Mouse (Mus musculus): ENCODE measurements around the gene Usp12.

Gene Usp12

GRCm38 (mm10) chr5:146794084-146794852 lies 538 bp downstream of the Usp12 start:
- peak; percentile 55 for DNase-seq

GRCm38 (mm10) chr5:146793630-146794083 lies 1.1 kb downstream of the Usp12 start:
- DNase-seq, result no peak

GRCm38 (mm10) chr5:146792140-146792791 lies 2.5 kb downstream of the Usp12 start:
- no peak for DNase-seq

DNA sequence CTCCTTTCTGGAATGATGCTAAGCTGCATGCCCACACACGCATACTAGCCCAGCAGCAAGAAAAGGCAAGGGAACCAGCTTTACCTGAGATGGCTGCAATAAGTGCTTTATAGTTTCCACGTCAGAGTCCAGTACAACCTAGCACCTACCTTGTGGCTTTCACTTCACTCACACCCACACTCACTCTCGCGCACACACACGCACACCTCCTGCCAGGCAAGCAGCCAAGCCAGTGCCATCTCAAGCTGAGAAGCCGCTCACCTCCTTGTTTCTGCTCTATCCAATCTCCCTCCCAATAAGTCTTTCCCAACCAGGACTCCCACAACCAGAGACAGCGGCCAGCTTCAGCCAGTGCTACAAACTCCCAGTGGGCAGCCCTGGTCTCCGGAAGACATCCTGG lies 3.9 kb downstream of the Usp12 start:
- DNase-seq, result no peak

- no peak for DNase-seq
Measured at GRCm38 (mm10) chr5:146789413-146789812, 5.4 kb downstream of the Usp12 start.

DNA sequence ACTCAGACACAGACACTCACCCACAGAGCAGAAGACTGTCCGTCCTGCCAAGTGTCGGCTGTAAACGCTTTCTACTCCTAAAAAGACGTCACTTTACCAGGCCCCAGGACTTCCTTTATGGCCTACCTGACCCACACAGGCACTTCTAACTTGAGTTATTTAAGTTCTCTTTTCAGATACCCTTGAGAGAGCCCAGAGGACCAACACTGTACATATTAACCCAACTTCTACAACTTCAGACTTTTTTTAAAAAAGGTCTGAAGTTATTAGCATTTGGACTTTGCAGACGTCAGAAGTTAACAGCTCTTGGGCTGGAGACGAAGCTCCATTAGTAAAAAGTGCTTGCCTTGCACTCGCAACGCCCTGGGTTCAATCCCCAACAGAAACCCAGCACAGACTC lies 8.7 kb downstream of the Usp12 start:
- no peak for DNase-seq

DNA sequence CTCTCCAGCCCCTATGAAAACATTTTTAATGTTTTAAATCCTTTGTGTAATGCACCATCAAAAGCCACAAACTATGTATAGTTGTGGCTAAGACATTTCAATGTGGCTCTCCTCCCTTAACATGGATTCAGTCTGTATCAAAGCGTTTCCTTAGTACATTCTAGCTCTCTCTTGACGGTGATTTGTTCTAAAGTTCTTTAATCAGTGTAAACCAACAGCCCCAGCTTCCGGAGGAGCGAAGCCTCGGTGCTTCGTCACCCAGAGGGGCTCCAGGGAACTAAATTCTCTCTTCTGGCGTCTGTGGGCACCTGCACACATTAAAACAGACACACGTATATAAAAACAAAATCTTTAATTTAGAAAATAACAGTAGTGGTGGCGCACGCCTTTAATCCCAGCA lies 10.9 kb downstream of the Usp12 start:
- no peak for DNase-seq

DNA sequence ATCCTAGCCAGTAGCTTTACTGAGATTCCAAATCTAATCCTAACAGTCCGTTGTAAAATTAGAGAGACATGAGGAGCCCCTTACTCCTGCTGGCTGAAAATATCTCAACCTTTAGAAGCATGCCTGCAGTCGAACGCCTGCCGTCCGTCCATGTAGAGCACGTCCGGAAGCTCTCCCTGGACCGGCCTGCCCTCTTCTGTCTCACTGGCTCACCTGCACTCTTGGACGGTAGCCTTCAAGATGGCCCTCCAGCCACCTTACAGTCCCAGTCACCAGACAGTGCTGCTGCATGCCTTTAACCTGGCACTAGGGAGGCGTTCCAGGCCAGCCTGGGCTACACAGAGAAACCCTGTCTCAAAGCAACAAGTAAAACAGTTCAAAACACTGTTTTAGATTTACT lies 11.5 kb downstream of the Usp12 start:
- DNase-seq, result no peak

DNA sequence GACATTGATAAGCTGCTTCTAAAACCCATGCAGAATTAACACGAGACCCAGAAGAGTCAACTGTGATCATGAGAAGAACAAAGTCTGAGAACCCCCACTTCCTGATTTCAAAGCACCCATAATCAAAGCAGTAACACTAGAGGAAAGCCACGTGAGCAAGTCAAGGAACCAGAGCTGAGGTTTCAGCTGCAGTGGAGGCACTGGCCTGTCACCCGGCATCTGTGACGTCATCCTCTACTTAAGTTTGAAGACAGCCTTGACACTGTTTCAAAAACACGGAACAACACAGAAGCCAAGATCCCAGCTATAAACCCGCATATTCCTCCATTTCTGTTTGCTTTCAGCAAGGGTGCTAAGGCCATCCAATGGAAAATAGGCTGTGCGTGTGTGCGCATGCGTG lies 13.1 kb downstream of the Usp12 start:
- DNase-seq, result peak; percentile 28

DNA sequence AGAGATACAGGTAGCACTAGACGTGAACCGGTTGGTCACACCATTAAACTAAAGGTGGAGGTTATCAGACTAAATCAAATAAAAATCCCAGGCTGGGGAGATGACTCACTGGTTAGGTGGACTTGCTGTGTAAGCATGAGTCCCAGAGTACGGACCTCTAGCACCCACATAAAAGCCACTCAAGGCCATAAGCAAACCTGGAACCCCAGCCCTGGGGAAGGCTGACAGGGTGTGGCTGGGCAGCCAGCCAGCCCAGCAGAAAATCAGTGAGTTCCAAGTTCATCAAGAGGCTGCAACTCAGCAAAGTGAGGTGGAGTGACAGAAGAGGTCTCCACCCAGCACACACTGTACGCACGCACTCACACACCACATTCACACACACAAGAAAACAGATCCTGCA lies 14.9 kb downstream of the Usp12 start:
- DNase-seq, result peak; percentile 40

DNA sequence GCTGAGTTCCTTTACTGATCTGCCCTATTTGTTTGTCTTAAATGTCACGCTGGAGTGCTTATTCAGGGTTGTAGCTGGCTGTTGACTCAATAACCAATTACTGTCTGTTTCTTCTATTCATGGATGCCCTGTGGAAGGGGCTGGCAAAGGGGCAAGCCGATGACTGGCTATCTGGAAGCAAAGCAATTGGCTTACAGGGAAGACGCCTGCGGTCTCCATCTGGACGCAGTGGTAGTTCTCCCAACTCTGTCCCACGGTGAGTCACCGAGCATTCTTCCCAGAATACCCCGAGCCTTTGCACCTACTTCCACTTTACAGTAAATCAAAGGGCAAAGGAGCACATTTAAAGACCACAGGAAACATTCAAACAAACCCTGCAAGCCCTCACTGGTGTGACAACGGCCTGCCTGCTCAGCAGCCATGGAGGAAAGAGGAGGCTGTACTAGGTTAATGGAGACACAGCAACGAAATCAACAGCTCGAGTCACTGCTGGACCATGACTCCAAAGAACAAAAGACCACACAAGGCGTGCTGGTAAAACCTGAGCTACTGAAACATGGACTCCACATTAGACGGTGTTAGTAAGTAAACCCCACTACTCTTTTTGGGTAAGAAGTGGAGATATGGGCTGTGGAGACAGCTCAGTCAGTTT lies 17.7 kb downstream of the Usp12 start:
- DNase-seq, result no peak

DNA sequence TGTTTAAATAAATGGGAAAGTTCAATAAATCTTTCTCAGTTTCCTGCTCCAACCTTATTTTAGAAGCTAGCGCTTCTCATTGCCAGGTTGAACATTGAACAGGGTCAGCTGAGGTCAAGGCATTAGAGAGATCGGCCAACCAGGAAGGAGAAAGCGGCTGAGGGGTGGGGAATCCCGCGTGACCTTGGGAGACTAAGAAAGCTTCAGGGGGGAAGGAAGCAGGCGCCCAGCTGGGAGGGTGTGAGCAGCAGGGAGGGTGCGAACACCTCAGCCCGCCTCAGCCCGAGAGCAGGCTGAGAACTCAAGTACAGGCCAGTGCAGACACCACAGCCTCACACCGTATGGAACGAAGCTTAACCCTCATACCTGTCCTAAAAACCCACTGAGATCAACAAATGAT lies 22.8 kb downstream of the Usp12 start:
- DNase-seq, result peak; percentile 40

- peak; percentile 24 for DNase-seq
Measured at GRCm38 (mm10) chr5:146770002-146770848, 24.6 kb downstream of the Usp12 start.

- DNase-seq, result no peak
Measured at GRCm38 (mm10) chr5:146765791-146766190, 29.0 kb downstream of the Usp12 start.

DNA sequence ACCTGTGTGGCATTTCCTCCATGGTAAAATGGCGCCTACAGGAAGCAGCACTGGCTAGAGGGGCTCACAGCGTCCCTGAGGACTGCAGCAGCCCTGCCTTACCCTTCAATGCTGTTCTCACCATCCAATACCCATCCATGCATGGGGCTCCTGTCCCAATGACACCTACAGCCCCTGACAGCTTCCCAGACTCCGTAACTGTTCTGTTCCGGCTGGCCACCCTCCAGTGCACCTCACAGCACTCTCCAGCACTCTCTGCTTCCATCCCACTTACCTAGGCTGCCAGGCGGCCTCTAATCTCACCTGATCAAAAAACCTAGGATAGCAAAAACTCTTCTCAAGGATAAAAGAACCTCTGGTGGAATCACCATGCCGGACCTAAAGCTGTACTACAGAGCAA lies 35.6 kb downstream of the Usp12 start:
- no peak for DNase-seq

GRCm38 (mm10) chr5:146757921-146758320 lies 36.9 kb downstream of the Usp12 start:
- DNase-seq, result no peak

DNA sequence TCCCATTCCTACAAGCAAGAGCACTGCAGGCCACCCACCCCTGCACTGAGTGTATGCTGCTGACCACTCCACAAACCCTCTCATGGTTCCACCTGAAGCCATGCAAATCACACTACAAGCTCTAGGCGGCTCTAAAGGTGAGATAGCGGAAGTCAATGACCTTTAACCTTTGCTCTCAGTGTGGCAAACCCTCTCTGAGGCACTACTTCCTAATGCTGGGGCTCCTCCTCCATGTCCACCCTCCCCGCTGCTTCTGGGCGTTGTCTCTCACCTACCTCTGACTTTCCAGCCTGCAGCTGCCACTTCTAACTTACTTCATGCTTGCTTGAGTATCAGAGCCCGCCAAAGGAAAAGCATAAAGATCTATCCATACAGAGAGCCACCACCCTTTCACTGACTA lies 37.5 kb downstream of the Usp12 start:
- no peak for DNase-seq

DNA sequence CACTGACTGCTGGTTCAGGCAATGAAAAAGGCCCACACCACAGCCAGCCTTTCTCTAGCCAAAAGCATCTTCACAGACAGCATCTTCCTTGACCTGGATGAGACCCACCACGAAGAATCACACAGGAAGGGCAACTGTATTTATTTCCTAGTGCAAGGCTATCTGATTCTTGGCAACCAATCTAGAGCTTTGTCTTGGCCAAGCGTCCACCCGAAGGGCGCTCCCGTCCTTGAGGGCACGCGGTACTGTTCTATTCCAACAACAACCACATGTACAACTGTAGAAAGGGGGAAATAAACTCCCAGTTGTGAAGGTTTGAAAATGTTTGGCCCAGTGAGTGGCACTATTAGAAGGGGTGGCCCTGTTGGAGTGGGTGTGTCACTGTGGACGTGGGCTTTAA lies 41.6 kb downstream of the Usp12 start:
- no peak for DNase-seq

GRCm38 (mm10) chr5:146750958-146751357 lies 43.8 kb downstream of the Usp12 start:
- no peak for DNase-seq

- peak; percentile 45 for DNase-seq
Measured at GRCm38 (mm10) chr5:146750273-146750672, 44.5 kb downstream of the Usp12 start.

- DNase-seq, result no peak
Measured at GRCm38 (mm10) chr5:146749857-146750256, 44.9 kb downstream of the Usp12 start.

- DNase-seq, result no peak
Measured at GRCm38 (mm10) chr5:146736970-146737495, 57.8 kb downstream of the Usp12 start.

DNA sequence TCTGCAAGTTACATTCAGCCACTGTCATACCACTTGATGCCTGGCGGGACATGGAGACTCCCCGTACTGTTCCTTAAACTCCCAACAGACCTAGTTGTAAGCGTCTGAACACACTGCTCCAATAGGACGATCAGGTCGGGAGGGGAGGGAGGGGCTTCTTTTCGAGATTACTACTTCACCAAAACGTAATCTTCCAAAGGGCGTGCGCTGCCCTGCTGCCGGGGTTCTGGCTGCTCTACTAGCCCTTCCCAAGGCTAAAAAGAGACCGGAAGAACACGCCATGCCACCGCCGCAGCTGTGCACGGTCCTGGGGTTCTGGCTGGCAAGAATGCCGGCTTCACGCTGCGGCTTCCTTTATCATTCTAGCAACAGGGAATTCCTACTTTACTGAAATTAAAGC lies 58.5 kb downstream of the Usp12 start:
- DNase-seq, result no peak
